Mouse (Mus musculus): ENCODE measurements around the gene Olfr543. TPM values are rescaled to one million over a fixed set of nuclear protein-coding genes. Genes with fewer than 3 reads are reported as not detected.

The Olfr543 gene
- polyA plus RNA-seq, 1 experiment from 2014 or later = 0.61 TPM

- no peaks in the 10 kb centered on the region for H3K4me1 ChIP-seq (ENCODE audit: control insufficient read depth, insufficient read depth, low read length)
- WGBS = 83% methylated on average over 4 of the region's 4 CpGs
- no peaks in the 10 kb centered on the region for H3K27me3 ChIP-seq (ENCODE audit: control insufficient read depth, insufficient read depth, low read length)
- H3K36me3 ChIP-seq (ENCODE audit: control insufficient read depth, insufficient read depth, low read length) = no peaks in the 10 kb centered on the region
- ATAC-seq (ENCODE audit: low FRiP score, low TSS enrichment) = no peak
- no peak overlapping the region for H3K4me3 ChIP-seq (replicated peaks; ENCODE audit: low read depth, low read length)
- H3K4me2 ChIP-seq (ENCODE audit: low read length) = no peak overlapping the region
- H3K27ac ChIP-seq (replicated peaks; ENCODE audit: low read depth, low read length) = no peak overlapping the region
- no peak for DNase-seq
- no peak overlapping the region for H3K9ac ChIP-seq (replicated peaks; ENCODE audit: low read length)
- H3K9me3 ChIP-seq (ENCODE audit: control insufficient read depth, low read length) = no peaks in the 10 kb centered on the region
These were observed 658 bp downstream of the Olfr543 start for GRCm38 (mm10) chr7:102480821-102481220.

DNA sequence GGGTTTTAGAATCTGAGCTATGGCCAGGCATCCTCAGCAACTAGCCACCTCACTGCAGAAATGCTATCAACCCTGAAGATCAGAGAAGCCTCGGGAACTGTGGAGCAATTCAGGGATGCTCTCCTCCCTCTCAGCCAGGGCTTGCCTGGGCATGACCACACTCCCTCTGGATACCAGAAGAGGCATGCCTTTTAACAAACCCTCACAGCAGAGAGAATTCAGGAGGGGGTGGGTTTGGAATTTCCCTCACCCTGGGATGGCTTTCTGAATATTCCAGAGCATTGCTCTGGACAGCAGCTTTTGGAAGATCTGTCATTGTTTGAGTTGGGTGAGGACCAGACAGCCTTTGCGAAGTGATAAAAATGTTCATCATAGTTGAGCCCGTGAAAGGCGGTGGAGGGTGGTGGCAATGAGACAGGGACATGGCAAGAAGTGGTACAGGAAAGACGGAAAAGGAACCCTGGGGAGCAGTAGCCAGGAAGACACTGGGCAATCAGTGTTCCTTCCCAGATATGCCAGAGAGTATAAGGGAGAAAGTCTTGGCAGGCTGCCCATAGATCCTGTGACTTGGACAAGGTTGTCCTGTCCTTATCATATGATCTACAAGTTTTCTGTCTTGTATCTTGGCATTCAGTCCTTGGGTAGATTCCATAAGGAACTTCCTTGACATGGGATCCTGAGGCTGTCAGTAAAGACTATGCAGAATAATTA lies 2.0 kb downstream of the Olfr543 start:
- Histone ChIP-seq H3K9me3 (ENCODE audit: control insufficient read depth, low read length) (no peaks in the 10 kb centered on the region), H3K27ac (replicated peaks; ENCODE audit: low read depth, low read length) (no peak overlapping the region), H3K4me1 (ENCODE audit: control insufficient read depth, insufficient read depth, low read length) (no peaks in the 10 kb centered on the region), H3K36me3 (ENCODE audit: control insufficient read depth, insufficient read depth, low read length) (no peaks in the 10 kb centered on the region), H3K4me2 (ENCODE audit: low read length) (no peak overlapping the region), H3K4me3 (replicated peaks; ENCODE audit: low read depth, low read length) (no peak overlapping the region), H3K27me3 (ENCODE audit: control insufficient read depth, insufficient read depth, low read length) (no peaks in the 10 kb centered on the region), H3K9ac (replicated peaks; ENCODE audit: low read length) (no peak overlapping the region)
- no peak for ATAC-seq (ENCODE audit: low FRiP score, low TSS enrichment)
- DNase-seq = no peak
- WGBS = 81% methylated on average over 5 of the region's 5 CpGs

- H3K9ac ChIP-seq (replicated peaks; ENCODE audit: low read length) = no peak overlapping the region
- no peak overlapping the region for H3K4me2 ChIP-seq (ENCODE audit: low read length)
- DNase-seq (no peak), ATAC-seq (ENCODE audit: low FRiP score, low TSS enrichment) (no peak)
- H3K9me3 ChIP-seq (ENCODE audit: control insufficient read depth, low read length) = no peaks in the 10 kb centered on the region
- no peak overlapping the region for H3K27ac ChIP-seq (replicated peaks; ENCODE audit: low read depth, low read length)
- no peaks in the 10 kb centered on the region for H3K27me3 ChIP-seq (ENCODE audit: control insufficient read depth, insufficient read depth, low read length)
- no peaks in the 10 kb centered on the region for H3K4me1 ChIP-seq (ENCODE audit: control insufficient read depth, insufficient read depth, low read length)
- no peaks in the 10 kb centered on the region for H3K36me3 ChIP-seq (ENCODE audit: control insufficient read depth, insufficient read depth, low read length)
- H3K4me3 ChIP-seq (replicated peaks; ENCODE audit: low read depth, low read length) = no peak overlapping the region
- WGBS = 95% methylated on average over 3 of the region's 3 CpGs
These were observed 2.6 kb downstream of the Olfr543 start for GRCm38 (mm10) chr7:102478926-102479325.

DNA sequence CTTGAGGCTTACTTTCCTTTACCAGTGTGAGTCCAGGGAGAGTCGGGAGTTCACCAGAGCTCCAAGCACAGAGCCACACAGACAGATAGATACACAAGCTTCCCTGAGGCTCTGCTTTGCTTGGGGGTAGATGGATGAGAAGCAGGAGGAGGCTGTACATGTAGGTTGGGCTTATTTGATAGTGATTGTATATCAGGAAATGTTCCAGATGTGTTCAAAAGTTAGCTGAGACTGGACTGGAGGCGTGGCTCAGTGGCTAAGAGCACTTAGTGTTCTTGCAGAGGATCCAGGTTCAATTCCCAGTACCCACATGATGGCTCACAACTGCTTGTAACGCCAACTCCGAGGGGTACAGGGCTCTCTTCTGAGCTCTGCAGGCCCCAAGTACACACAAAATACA lies 3.1 kb downstream of the Olfr543 start:
- no peaks in the 10 kb centered on the region for H3K27me3 ChIP-seq (ENCODE audit: control insufficient read depth, insufficient read depth, low read length)
- H3K4me3 ChIP-seq (replicated peaks; ENCODE audit: low read depth, low read length) = no peak overlapping the region
- no peak overlapping the region for H3K9ac ChIP-seq (replicated peaks; ENCODE audit: low read length)
- H3K4me1 ChIP-seq (ENCODE audit: control insufficient read depth, insufficient read depth, low read length) = no peaks in the 10 kb centered on the region
- no peak for ATAC-seq (ENCODE audit: low FRiP score, low TSS enrichment)
- no peak for DNase-seq
- H3K36me3 ChIP-seq (ENCODE audit: control insufficient read depth, insufficient read depth, low read length) = no peaks in the 10 kb centered on the region
- WGBS = 89% methylated on average over 4 of the region's 4 CpGs
- H3K9me3 ChIP-seq (ENCODE audit: control insufficient read depth, low read length) = no peaks in the 10 kb centered on the region
- H3K27ac ChIP-seq (replicated peaks; ENCODE audit: low read depth, low read length) = no peak overlapping the region
- H3K4me2 ChIP-seq (ENCODE audit: low read length) = no peak overlapping the region

DNA sequence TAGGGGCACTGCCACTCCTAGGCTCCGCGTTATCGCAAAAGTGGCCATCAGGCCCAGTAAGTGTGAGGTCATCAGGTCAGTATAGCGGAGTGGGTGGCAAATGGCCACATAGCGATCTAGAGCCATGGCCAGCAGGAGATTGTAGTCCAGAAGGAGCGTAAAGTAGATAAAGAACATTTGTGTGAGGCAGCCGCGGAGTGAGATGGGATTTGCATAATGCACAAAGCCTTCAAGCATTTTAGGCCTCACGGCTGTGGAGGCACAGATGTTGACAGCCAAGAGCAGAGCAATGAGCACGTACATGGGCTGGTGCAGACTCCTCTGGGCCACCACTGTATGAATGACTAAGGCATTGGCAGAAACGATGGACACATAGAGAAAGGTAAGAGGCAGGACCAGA lies 4.1 kb downstream of the Olfr543 start:
- 58% methylated on average over 11 of the region's 11 CpGs for WGBS
- DNase-seq = no peak
- no peaks in the 10 kb centered on the region for H3K27me3 ChIP-seq (ENCODE audit: control insufficient read depth, insufficient read depth, low read length)

GRCm38 (mm10) chr7:102476601-102477000 lies 4.9 kb downstream of the Olfr543 start:
- H3K4me3 ChIP-seq (replicated peaks; ENCODE audit: low read depth, low read length) = no peak overlapping the region
- H3K36me3 ChIP-seq (ENCODE audit: control insufficient read depth, insufficient read depth, low read length) = no peaks in the 10 kb centered on the region
- no peak overlapping the region for H3K4me2 ChIP-seq (ENCODE audit: low read length)
- no peak overlapping the region for H3K27ac ChIP-seq (replicated peaks; ENCODE audit: low read depth, low read length)
- DNase-seq (no peak), ATAC-seq (ENCODE audit: low FRiP score, low TSS enrichment) (no peak)
- no peaks in the 10 kb centered on the region for H3K27me3 ChIP-seq (ENCODE audit: control insufficient read depth, insufficient read depth, low read length)
- WGBS = 94% methylated on average over 5 of the region's 5 CpGs
- H3K9ac ChIP-seq (replicated peaks; ENCODE audit: low read length) = no peak overlapping the region
- no peaks in the 10 kb centered on the region for H3K4me1 ChIP-seq (ENCODE audit: control insufficient read depth, insufficient read depth, low read length)
- H3K9me3 ChIP-seq (ENCODE audit: control insufficient read depth, low read length) = no peaks in the 10 kb centered on the region

More for the DNA sequence above, 4.1 kb downstream of the Olfr543 start:
- Histone ChIP-seq H3K9me3 (ENCODE audit: control insufficient read depth, low read length) (no peaks in the 10 kb centered on the region), H3K4me3 (replicated peaks; ENCODE audit: low read depth, low read length) (no peak overlapping the region), H3K4me1 (ENCODE audit: control insufficient read depth, insufficient read depth, low read length) (no peaks in the 10 kb centered on the region), H3K9ac (replicated peaks; ENCODE audit: low read length) (no peak overlapping the region), H3K4me2 (ENCODE audit: low read length) (no peak overlapping the region), H3K36me3 (ENCODE audit: control insufficient read depth, insufficient read depth, low read length) (no peaks in the 10 kb centered on the region), H3K27ac (replicated peaks; ENCODE audit: low read depth, low read length) (no peak overlapping the region)
- ATAC-seq (ENCODE audit: low FRiP score, low TSS enrichment) = 0 out of 2 replicates have a peak, but pooled peaks have one; percentile 31

- ATAC-seq (ENCODE audit: low FRiP score, low TSS enrichment) = no peak
- Histone ChIP-seq H3K36me3 (ENCODE audit: control insufficient read depth, insufficient read depth, low read length) (peaks cover 24% of the 10 kb centered on the region), H3K4me1 (ENCODE audit: control insufficient read depth, insufficient read depth, low read length) (no peaks in the 10 kb centered on the region), H3K27me3 (ENCODE audit: control insufficient read depth, insufficient read depth, low read length) (no peaks in the 10 kb centered on the region), H3K27ac (replicated peaks; ENCODE audit: low read depth, low read length) (no peak overlapping the region), H3K4me2 (ENCODE audit: low read length) (no peak overlapping the region), H3K9me3 (ENCODE audit: control insufficient read depth, low read length) (no peaks in the 10 kb centered on the region), H3K9ac (replicated peaks; ENCODE audit: low read length) (no peak overlapping the region), H3K4me3 (replicated peaks; ENCODE audit: low read depth, low read length) (no peak overlapping the region)
- DNase-seq = no peak
- 74% methylated on average over 5 of the region's 5 CpGs for WGBS
These were observed 8.8 kb downstream of the Olfr543 start for GRCm38 (mm10) chr7:102472675-102473074.

GRCm38 (mm10) chr7:102467566-102467965 lies 13.9 kb downstream of the Olfr543 start:
- H3K4me1 ChIP-seq (ENCODE audit: control insufficient read depth, insufficient read depth, low read length) = no peaks in the 10 kb centered on the region
- H3K36me3 ChIP-seq (ENCODE audit: control insufficient read depth, insufficient read depth, low read length) = peaks cover 74% of the 10 kb centered on the region
- H3K9me3 ChIP-seq (ENCODE audit: control insufficient read depth, low read length) = no peaks in the 10 kb centered on the region
- no peak overlapping the region for H3K4me2 ChIP-seq (ENCODE audit: low read length)
- 87% methylated on average over 8 of the region's 8 CpGs for whole genome bisulfite sequencing
- no peaks in the 10 kb centered on the region for H3K27me3 ChIP-seq (ENCODE audit: control insufficient read depth, insufficient read depth, low read length)
- ATAC-seq (ENCODE audit: low FRiP score, low TSS enrichment) = no peak
- H3K9ac ChIP-seq (replicated peaks; ENCODE audit: low read length) = no peak overlapping the region
- no peak overlapping the region for H3K27ac ChIP-seq (replicated peaks; ENCODE audit: low read depth, low read length)
- no peak for DNase-seq
- no peak overlapping the region for H3K4me3 ChIP-seq (replicated peaks; ENCODE audit: low read depth, low read length)

- H3K9ac ChIP-seq (replicated peaks; ENCODE audit: low read length) = no peak overlapping the region
- DNase-seq (no peak), ATAC-seq (ENCODE audit: low FRiP score, low TSS enrichment) (no peak)
- no peaks in the 10 kb centered on the region for H3K9me3 ChIP-seq (ENCODE audit: control insufficient read depth, low read length)
- H3K4me1 ChIP-seq (ENCODE audit: control insufficient read depth, insufficient read depth, low read length) = no peaks in the 10 kb centered on the region
- WGBS = 80% methylated on average over 5 of the region's 5 CpGs
- no peaks in the 10 kb centered on the region for H3K27me3 ChIP-seq (ENCODE audit: control insufficient read depth, insufficient read depth, low read length)
- no peak overlapping the region for H3K4me3 ChIP-seq (replicated peaks; ENCODE audit: low read depth, low read length)
- H3K36me3 ChIP-seq (ENCODE audit: control insufficient read depth, insufficient read depth, low read length) = peaks cover 88% of the 10 kb centered on the region
- H3K27ac ChIP-seq (replicated peaks; ENCODE audit: low read depth, low read length) = no peak overlapping the region
- no peak overlapping the region for H3K4me2 ChIP-seq (ENCODE audit: low read length)
These were observed 22.7 kb downstream of the Olfr543 start for GRCm38 (mm10) chr7:102458618-102459380.
